Mouse (Mus musculus): ENCODE results near the gene Tmem59l. TPM values are rescaled to one million over a fixed set of nuclear protein-coding genes. Genes with fewer than 3 reads are reported as not detected.
A peak's percentile ranks its signal among the peaks of the same experiment; 100 is the strongest.

Gene Tmem59l
- polyA plus RNA-seq, 1 experiment from 2014 or later, result 32.5 TPM

GRCm38 (mm10) chr8:70505698-70506327, 18.7 kb upstream of the Tmem59l start:
- H3K27me3 ChIP-seq, result peaks cover 34% of the 10 kb centered on the region
- peaks cover 59% of the 10 kb centered on the region for H3K4me1 ChIP-seq
- ATAC-seq, result peak; percentile 15; the same call in 1 of the 2 replicates
- no peaks in the 10 kb centered on the region for H3K9me3 ChIP-seq (replicated peaks)
- peaks cover 32% of the 10 kb centered on the region for H3K36me3 ChIP-seq (ENCODE audit: poor library complexity, severe bottlenecking)
- H3K4me3 ChIP-seq, result peak overlapping the region; percentile 72
- peak overlapping the region; percentile 90 for H3K9ac ChIP-seq
- WGBS, result 38% methylated on average over 32 of the region's 32 CpGs
- H3K27ac ChIP-seq, result peak overlapping the region; percentile 91
- H3K4me2 ChIP-seq, result peak overlapping the region; percentile 77

GRCm38 (mm10) chr8:70504851-70505250, 17.7 kb upstream of the Tmem59l start:
- WGBS, result 72% methylated on average over 3 of the region's 3 CpGs
- Histone ChIP-seq H3K4me3 (no peak overlapping the region; the same call in 1 of the 2 replicates), H3K27me3 (peaks cover 44% of the 10 kb centered on the region), H3K4me1 (peaks cover 62% of the 10 kb centered on the region), H3K27ac (no peak overlapping the region), H3K9me3 (replicated peaks) (no peaks in the 10 kb centered on the region), H3K4me2 (peak overlapping the region; percentile 77; the same call in 1 of the 2 replicates), H3K36me3 (ENCODE audit: poor library complexity, severe bottlenecking) (peaks cover 32% of the 10 kb centered on the region), H3K9ac (no peak overlapping the region)
- ATAC-seq, result no peak

- no peaks in the 10 kb centered on the region for H3K9me3 ChIP-seq (replicated peaks)
- H3K27ac ChIP-seq, result no peak overlapping the region
- peak overlapping the region; percentile 12; the same call in 1 of the 2 replicates for H3K9ac ChIP-seq
- peaks cover 58% of the 10 kb centered on the region for H3K4me1 ChIP-seq
- ATAC-seq, result no peak
- H3K27me3 ChIP-seq, result peaks cover 49% of the 10 kb centered on the region
- H3K36me3 ChIP-seq (ENCODE audit: poor library complexity, severe bottlenecking), result peaks cover 32% of the 10 kb centered on the region
- no peak overlapping the region for H3K4me2 ChIP-seq
- WGBS, result 81% methylated on average over 16 of the region's 16 CpGs
- no peak overlapping the region for H3K4me3 ChIP-seq
These were observed 17.1 kb upstream of the Tmem59l start for GRCm38 (mm10) chr8:70504291-70504716.

- no peak for ATAC-seq
- Histone ChIP-seq H3K4me3 (no peak overlapping the region), H3K27me3 (peaks cover 60% of the 10 kb centered on the region), H3K9ac (peak overlapping the region; percentile 7; the same call in 1 of the 2 replicates), H3K4me1 (peaks cover 48% of the 10 kb centered on the region), H3K27ac (no peak overlapping the region), H3K4me2 (peak overlapping the region; percentile 22; the same call in 1 of the 2 replicates), H3K36me3 (ENCODE audit: poor library complexity, severe bottlenecking) (peaks cover 22% of the 10 kb centered on the region), H3K9me3 (replicated peaks) (no peaks in the 10 kb centered on the region)
- WGBS, result 12% methylated on average over 46 of the region's 46 CpGs
These were observed 16.0 kb upstream of the Tmem59l start for GRCm38 (mm10) chr8:70503062-70503750.

GRCm38 (mm10) chr8:70502540-70502939, 15.4 kb upstream of the Tmem59l start:
- Histone ChIP-seq H3K4me1 (peaks cover 46% of the 10 kb centered on the region), H3K4me2 (peak overlapping the region; percentile 24; the same call in 1 of the 2 replicates), H3K27me3 (peaks cover 67% of the 10 kb centered on the region), H3K9me3 (replicated peaks) (no peaks in the 10 kb centered on the region), H3K4me3 (no peak overlapping the region), H3K9ac (peak overlapping the region; percentile 45; the same call in 1 of the 2 replicates), H3K27ac (no peak overlapping the region), H3K36me3 (ENCODE audit: poor library complexity, severe bottlenecking) (peaks cover 15% of the 10 kb centered on the region)
- 35% methylated on average over 12 of the region's 12 CpGs for WGBS
- no peak for ATAC-seq

- Histone ChIP-seq H3K36me3 (ENCODE audit: poor library complexity, severe bottlenecking) (peaks cover 9% of the 10 kb centered on the region), H3K27me3 (peaks cover 73% of the 10 kb centered on the region), H3K4me1 (peaks cover 46% of the 10 kb centered on the region), H3K9ac (peak overlapping the region; percentile 45), H3K4me2 (peak overlapping the region; percentile 24), H3K4me3 (no peak overlapping the region), H3K27ac (no peak overlapping the region), H3K9me3 (replicated peaks) (no peaks in the 10 kb centered on the region)
- WGBS, result 11% methylated on average over 23 of the region's 23 CpGs
- ATAC-seq, result no peak
These were observed 14.8 kb upstream of the Tmem59l start for GRCm38 (mm10) chr8:70501820-70502529.

GRCm38 (mm10) chr8:70500386-70501301, 13.5 kb upstream of the Tmem59l start:
- H3K4me3 ChIP-seq, result peak overlapping the region; percentile 19
- no peak overlapping the region for H3K9ac ChIP-seq
- peaks cover 8% of the 10 kb centered on the region; the same call in 1 of the 2 replicates for H3K36me3 ChIP-seq (ENCODE audit: poor library complexity, severe bottlenecking)
- H3K27ac ChIP-seq, result no peak overlapping the region
- H3K4me2 ChIP-seq, result peak overlapping the region; percentile 27
- H3K27me3 ChIP-seq, result peaks cover 86% of the 10 kb centered on the region
- 8% methylated on average over 39 of the region's 39 CpGs for WGBS
- peaks cover 41% of the 10 kb centered on the region for H3K4me1 ChIP-seq
- H3K9me3 ChIP-seq (replicated peaks), result no peaks in the 10 kb centered on the region
- no peak for ATAC-seq

- no peak overlapping the region for H3K27ac ChIP-seq
- no peaks in the 10 kb centered on the region for H3K9me3 ChIP-seq (replicated peaks)
- ATAC-seq, result no peak
- H3K9ac ChIP-seq, result no peak overlapping the region
- H3K4me3 ChIP-seq, result 0 out of 2 replicates have a peak overlapping the region, but pooled peaks have one; percentile 9
- 6% methylated on average over 12 of the region's 12 CpGs for WGBS
- H3K27me3 ChIP-seq, result peaks cover 100% of the 10 kb centered on the region
- no peaks in the 10 kb centered on the region for H3K36me3 ChIP-seq (ENCODE audit: poor library complexity, severe bottlenecking)
- 0 out of 2 replicates have a peak overlapping the region, but pooled peaks have one; percentile 4 for H3K4me2 ChIP-seq
- H3K4me1 ChIP-seq, result peaks cover 46% of the 10 kb centered on the region
These were observed 8.6 kb upstream of the Tmem59l start for GRCm38 (mm10) chr8:70495771-70496062.

GRCm38 (mm10) chr8:70495001-70495770, 8.0 kb upstream of the Tmem59l start:
- H3K9ac ChIP-seq, result no peak overlapping the region
- 2% methylated on average over 19 of the region's 21 CpGs for WGBS
- 0 out of 2 replicates have a peak overlapping the region, but pooled peaks have one; percentile 61 for H3K4me2 ChIP-seq

GRCm38 (mm10) chr8:70494416-70494945, 7.3 kb upstream of the Tmem59l start:
- Histone ChIP-seq H3K4me2 (peak overlapping the region; percentile 61; the same call in 1 of the 2 replicates), H3K9me3 (replicated peaks) (no peaks in the 10 kb centered on the region), H3K9ac (no peak overlapping the region), H3K36me3 (ENCODE audit: poor library complexity, severe bottlenecking) (no peaks in the 10 kb centered on the region), H3K4me3 (peak overlapping the region; percentile 14), H3K27ac (no peak overlapping the region), H3K4me1 (peaks cover 48% of the 10 kb centered on the region), H3K27me3 (peaks cover 100% of the 10 kb centered on the region)
- no peak for ATAC-seq
- 3% methylated on average over 26 of the region's 28 CpGs for WGBS

More at GRCm38 (mm10) chr8:70495001-70495770, 8.0 kb upstream of the Tmem59l start:
- ATAC-seq, result 0 out of 2 replicates have a peak, but pooled peaks have one; percentile 25
- H3K9me3 ChIP-seq (replicated peaks), result no peaks in the 10 kb centered on the region
- no peak overlapping the region for H3K27ac ChIP-seq
- peak overlapping the region; percentile 9; the same call in 1 of the 2 replicates for H3K4me3 ChIP-seq
- H3K27me3 ChIP-seq, result peaks cover 100% of the 10 kb centered on the region
- no peaks in the 10 kb centered on the region for H3K36me3 ChIP-seq (ENCODE audit: poor library complexity, severe bottlenecking)
- peaks cover 45% of the 10 kb centered on the region for H3K4me1 ChIP-seq

Data from forebrain, embryonic 13.5 days (tissue).